Mouse (Mus musculus) A20 (cell line): ENCODE measurements around the gene AI467606.
A peak's percentile ranks its signal among the peaks of the same experiment; 100 is the strongest.

Experiments used
- DNase-seq: peaks from one replicate; pipeline ENCODE4 v3.0.0-alpha.2; 2011; ENCODE audit warnings: low read depth, low spot score

Gene AI467606

GRCm38 (mm10) chr7:127093914-127094313, 2.8 kb downstream of the AI467606 start:
- DNase-seq = no peak

DNA sequence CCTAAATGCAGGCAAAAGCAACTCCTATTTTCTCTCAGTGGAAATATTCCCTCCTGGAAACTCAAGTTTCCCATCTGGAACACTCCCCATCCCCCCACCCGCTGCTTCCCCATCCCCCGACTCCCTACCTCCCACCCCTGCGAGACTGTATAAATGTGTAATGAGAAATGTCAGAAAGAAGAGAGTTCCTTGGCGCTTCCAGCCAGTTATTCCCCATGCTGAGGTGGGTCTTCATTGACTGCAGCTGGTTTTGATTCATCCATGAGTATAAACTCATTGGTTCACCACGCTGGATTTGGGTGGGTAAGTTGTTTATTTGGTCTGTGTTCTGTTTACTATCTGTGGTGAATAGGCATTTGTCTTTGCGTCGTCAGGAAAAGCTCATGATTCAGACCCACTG, 5.3 kb downstream of the AI467606 start:
- no peak for DNase-seq

DNA sequence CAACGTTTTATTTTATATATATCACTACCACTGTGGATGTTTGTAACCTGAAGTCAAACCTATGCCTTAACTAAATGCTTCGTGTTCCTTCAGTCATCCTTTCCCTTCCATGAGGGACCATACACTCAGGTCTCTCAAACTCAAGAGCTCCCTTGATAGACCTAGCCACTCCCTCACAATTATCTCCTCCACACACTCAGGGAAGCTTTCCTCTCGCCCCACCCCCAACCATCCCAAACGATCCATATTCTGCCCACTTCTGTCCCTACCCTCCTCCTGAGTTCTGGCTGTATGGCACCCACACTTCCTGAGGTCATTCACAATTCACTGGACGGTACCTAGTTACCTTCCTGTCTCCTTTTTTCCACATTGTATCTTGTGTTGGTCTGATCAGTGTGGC, 7.4 kb downstream of the AI467606 start:
- DNase-seq = no peak

DNA sequence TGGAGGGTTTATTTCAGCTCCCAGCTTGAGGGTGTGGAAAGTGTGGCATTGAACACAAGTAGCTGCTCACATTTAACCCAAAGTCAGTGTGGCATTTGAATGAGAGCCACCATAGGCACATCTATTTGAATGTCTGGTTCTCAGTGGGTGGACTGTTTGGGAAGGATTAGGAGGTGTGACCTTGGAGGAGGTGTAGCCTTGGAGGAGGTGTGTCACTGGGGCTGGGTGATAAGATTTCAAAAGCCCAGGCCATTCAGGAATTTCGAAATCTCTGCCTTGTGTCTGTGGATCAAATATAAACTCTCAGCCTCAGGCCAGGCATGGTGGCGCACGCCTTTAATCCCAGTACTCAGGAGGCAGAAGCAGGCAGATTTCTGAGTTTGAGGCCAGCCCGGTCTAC, 7.8 kb downstream of the AI467606 start:
- no peak for DNase-seq

DNA sequence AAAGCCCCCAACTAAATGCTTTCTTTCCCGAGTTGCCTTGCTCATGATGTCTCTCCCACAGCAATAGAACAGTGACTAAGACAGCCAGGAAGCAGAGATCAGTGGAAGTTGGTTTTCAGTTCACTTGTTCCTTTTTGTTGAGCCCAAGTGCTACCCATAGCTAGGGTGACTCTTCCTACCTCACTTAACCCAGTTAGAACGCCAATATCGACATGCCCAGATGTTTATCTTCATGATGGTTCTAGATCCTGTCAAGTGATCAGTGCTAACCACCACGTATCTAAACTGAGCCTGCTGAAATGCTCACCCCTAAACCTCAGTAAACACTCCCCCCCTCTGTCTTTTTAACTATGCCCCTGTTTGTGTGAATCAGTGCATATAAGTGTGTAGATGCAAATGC, 8.4 kb downstream of the AI467606 start:
- DNase-seq = no peak

DNA sequence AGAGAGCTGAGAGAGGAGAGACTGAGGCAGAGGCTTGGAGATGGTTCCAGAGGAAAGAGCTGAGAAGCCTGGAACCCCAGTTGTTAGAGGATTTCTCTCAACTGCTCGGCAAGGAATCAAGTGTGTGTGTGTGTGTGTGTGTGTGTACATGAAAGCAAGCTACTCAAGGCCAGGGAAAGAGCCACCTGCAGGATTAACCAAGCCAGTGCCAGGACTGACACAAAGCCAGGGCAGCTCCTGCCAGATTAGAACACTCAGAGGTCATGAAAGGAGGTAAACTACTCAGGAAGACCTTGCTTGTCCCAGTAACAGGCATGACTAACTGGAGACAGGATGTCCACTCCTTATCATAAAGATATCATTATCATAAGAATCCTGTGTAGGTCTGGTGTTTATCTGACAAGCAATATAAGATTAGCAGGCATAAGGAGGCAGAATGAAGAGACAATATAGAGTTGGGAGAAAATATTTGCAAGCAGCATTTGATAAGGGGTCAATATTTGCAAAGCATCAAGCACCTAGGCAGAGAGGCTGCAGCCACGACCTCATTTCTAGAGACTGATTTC, 10.4 kb downstream of the AI467606 start:
- no peak for DNase-seq

GRCm38 (mm10) chr7:127102148-127102547, 11.0 kb downstream of the AI467606 start:
- DNase-seq = no peak

GRCm38 (mm10) chr7:127103960-127104359, 12.8 kb downstream of the AI467606 start:
- no peak for DNase-seq

DNA sequence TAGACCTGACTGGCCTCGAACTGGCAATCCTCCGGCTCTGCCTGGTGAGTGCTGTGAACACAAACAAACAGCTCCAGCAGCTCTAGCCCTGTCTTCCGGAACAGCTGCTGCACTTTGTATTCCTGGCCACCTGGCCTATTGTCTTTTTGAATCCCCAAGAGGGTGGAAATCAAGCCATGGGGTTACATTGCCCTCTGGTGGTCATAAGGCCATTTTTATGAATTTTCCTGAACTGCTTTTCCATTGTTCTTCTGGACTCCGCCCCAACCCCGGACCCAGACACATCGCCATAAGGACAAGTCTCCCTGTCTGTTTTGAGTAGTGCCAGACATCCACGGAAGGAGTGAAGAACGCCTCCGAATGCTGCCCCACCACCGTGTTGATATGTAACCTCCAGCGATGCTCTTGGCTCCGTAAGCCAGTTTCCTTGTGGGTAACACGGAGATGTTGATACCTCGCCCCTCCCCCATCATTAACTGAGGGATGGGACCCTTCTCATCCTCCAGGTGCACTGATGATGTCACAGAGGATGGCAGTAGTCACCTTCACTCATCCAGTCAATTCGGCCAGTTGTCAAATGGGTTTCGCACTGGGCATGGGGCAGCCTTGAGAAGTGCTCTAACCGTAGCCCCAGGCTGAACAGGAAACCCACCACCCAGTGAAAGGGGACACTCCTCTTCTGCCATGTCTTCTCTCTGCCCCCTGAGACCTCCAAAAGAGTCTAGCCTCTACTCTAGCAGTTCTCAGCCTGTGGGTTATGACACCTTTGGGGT, 13.6 kb downstream of the AI467606 start:
- DNase-seq = peak; percentile 89

DNA sequence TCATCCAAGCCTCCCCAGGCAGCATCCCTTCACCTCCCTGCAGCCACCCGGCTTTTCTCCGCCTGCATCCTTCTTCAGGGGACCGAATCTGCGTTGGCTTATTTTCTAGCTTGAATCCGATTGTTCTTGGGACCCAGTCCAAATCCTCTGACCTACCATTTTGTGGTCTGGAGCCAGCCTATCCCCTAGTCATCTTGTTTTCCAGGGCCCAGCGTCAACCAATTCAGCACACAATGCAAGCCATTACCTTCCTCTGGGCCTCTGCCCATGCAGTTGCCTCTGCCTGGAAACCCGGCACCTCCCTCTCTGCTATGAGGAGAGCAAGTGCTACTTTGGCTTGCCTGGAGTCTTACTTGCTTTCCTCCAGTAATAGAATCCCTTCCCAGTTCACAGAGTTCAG, 14.4 kb downstream of the AI467606 start:
- DNase-seq = no peak

- peak; percentile 79 for DNase-seq
These were observed 19.3 kb downstream of the AI467606 start for GRCm38 (mm10) chr7:127110239-127111007.

- peak; percentile 89 for DNase-seq
These were observed 20.3 kb downstream of the AI467606 start for GRCm38 (mm10) chr7:127111461-127111860.

DNA sequence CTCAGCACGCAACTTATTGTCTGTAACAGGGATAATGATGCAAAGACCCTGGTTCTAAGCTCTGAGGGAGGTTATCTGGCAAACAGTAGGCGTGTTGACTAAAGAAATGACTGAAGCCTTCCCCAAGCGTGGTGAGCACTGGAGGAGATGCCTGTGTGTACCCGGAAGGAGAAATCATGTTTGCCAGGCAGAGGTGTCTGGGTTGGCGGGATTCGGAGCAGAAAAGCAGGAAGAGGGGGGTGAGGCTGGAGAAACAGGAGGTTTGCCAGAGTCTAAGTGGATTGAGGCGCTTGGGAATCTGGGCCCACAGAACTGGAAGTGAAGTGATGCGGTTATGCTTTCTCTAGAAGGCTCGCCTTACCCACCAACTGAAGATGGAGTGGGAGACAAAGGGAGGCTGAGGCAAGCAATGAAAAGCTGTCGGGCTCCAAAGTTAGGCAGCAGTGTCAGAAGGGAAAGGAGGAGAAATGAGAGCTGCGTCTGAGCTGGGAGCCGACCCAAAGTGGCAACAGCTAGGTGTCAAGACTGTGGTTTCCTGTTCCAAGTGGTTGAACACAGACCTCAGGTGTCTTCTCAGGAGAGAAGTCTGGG, 21.2 kb downstream of the AI467606 start:
- peak; percentile 35 for DNase-seq

DNA sequence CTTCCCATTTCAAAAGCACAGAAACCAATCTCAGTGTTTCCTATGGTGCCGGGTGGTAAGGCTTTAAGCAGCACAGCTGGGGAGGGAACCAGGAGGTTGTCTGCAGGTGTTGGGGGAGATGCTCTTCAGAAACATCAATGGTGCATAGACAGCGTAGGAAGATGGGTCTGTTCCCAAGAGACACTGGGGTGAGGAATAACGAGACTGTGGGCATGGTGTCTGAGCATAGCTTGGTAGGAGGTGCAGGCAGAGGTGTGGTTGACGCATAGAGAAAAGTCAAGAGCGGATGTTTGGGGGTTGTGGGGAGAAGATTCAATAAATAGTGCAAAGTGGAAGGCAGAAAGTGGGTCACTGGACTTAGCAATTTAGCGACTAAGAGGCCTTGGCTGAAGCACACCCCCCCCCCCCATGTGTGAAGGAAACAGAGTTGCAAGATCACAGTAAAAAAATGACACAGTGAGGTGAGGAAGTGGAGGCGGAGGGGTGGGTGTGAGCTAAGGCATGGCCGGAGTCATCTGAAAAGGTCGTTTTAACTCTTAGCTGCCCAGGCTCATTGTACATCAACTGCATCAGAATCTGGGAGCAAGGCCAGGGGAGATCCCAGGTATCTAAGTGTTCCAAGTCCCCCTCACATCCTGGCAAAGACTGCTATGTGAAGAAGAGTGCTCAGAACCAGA, 21.9 kb downstream of the AI467606 start:
- peak; percentile 73 for DNase-seq

- peak; percentile 47 for DNase-seq
These were observed 22.6 kb downstream of the AI467606 start for GRCm38 (mm10) chr7:127113614-127114259.

- no peak for DNase-seq
These were observed 23.8 kb downstream of the AI467606 start for GRCm38 (mm10) chr7:127114920-127115319.

DNA sequence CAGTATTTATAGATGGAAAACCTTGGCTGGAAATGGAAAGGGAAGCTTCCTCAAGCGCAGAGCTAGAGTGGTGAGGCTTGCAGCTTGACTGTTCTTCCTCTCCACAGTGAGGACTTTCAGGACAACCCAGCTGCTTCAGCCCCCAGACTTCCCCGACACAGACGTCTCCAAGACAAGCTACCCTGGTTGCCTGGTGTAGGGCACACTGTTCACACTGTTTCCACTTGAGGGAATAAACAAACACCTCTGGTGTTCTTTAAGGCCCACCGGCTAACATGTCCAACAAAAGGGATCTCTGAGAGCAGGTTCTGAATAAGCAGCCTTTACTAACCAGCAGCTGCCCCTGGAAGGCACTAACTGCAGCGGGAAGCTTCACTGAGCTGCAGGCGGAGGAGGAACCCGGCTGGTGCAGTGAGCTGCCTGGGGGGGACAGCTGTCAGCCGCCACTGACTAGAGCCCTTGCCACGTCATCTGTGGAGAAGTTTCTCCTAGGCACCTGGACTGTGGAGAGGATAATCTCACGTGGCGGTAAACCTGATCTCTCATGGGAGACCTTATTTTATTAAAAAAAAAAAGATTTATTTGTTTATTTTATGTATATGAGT, 25.3 kb downstream of the AI467606 start:
- peak; percentile 67 for DNase-seq

DNA sequence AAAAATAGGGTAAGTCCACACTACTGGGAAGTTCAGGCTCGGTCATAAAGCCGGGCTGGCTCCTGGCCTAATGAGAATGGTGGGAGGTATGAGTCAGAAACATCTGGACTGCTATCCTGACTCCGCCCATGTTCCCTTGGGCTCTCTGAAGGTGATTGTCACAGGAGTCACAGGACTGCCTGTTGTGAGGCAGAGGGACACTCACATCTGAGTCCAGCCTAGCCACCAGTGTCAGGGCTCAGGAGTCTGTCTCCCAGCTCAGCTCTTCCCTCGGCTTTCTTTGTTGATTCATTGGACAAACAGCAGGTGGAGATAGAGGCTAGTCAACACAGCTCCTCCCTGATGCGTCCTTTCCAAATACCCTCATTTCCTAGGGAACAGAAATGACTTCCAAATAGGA, 26.8 kb downstream of the AI467606 start:
- no peak for DNase-seq

- DNase-seq = no peak
These were observed 27.7 kb downstream of the AI467606 start for GRCm38 (mm10) chr7:127118671-127119445.
